Mouse (Mus musculus): ENCODE measurements around the gene Ccpg1.

Ccpg1 gene

DNA sequence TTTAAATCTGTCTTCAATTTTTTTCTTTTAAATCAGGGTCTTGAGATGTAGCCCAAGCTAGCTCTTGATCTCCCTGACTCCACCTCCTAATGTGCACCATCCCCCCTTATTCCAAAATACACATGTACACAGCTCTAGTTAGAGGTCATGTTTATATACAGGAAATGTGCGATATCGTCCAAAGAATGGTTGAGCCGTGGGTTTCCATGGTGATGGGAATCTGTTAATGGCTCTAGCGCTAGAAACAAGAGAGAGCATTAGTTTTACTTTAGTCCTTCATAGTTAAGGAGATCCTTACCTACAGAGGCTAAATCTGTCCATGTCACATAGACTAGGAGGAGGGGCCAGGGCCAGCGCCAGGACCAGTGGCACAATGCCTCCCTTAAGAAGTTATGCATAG lies 64.6 kb downstream of the Ccpg1 start:
- CTCF ChIA-PET: interaction anchor here in 2 of 4 experiments (0.8 kb wide), 2 partner anchors 34 to 94 kb away, joined by 3 to 5 read pairs; no protein-coding TSS in a partner anchor
- POLR2A ChIA-PET: interaction anchor here in 1 of 4 experiments (1.2 kb wide), 1 partner anchor 17 kb away, joined by 4 read pairs; no protein-coding TSS in a partner anchor

DNA sequence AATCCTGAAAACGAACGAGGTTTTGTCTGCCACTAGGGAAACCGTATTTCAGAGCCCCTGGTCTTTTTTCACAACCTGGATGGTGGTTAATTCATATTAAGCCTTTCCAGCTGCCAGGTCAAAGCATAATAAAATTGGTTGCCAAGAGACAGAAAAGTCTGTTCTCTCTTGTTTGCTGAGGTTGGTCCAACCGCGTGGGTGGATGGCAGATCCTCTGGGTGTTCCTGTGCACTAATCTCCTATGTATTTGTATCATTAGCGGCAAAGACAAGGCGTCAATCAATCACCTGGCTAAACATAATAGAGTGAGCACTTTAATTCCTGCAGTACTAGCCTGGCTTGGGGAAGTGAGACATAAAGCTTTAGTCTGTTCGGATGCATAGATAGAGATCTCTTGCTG lies 65.4 kb downstream of the Ccpg1 start:
- POLR2A ChIA-PET: no interaction called here
- CTCF ChIA-PET: no interaction called here

DNA sequence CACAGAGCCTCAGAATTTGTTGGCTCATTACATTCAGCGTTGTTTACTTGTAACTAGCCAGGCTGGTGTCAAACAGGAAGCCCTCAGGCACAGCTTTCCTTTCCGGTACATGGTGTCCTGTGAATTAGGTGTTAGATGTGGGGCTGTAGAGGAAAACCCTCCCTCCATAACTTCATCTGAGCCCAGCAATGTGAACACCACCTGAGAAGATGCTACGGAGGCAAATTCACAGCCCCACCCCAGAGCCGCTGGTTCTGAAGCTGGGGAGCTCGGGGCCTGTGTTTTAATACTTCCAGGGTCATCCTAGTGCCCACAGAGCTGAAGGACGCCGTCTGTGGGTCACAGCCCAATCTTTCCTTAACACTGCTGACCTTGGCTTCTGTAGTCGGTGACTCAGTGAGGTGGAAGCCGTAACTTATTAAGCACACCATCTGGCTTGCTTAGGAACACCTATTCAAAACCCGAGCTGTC lies 70.2 kb downstream of the Ccpg1 start:
- CTCF ChIA-PET: interaction anchor here in 3 of 4 experiments (0.5 to 2.4 kb wide), 5 partner anchors 11 to 36 kb away, joined by 3 to 10 read pairs (median 4); partner anchors contain the start of gene Rab27a (in 1 of the 3)

DNA sequence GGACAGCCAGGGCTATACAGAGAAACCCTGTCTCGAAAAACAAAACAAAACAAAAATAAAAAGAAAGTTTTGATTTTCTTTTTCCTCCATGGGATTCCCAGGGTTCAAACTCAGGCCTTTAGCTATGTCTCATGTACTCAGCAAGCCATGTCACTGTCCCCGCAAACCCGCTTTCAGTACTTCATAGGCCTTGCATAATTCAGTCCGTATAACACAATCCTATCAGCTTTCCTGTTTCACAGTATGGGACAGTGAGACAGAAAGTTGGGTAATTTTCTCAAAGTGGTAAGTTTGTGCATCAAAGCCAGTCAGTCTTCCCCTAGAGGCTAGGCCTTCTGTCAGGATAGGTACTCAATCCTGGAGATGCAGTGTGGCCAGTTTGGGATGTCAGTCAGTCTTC lies 74.0 kb downstream of the Ccpg1 start:
- POLR2A ChIA-PET: interaction anchor here in 1 of 4 experiments (0.8 kb wide), 1 partner anchor 11 kb away, joined by 13 read pairs; no protein-coding TSS in a partner anchor
- CTCF ChIA-PET: interaction anchor here in 1 of 4 experiments (0.5 kb wide), 1 partner anchor 20 kb away, joined by 3 read pairs; no protein-coding TSS in a partner anchor

More for the DNA sequence above, 70.2 kb downstream of the Ccpg1 start:
- POLR2A ChIA-PET: interaction anchor here in 3 of 4 experiments (0.5 to 2.5 kb wide), 17 partner anchors 8 to 431 kb away, joined by 3 to 11 read pairs (median 5); partner anchors contain the start of gene Rab27a (in 1 of the 3)

DNA sequence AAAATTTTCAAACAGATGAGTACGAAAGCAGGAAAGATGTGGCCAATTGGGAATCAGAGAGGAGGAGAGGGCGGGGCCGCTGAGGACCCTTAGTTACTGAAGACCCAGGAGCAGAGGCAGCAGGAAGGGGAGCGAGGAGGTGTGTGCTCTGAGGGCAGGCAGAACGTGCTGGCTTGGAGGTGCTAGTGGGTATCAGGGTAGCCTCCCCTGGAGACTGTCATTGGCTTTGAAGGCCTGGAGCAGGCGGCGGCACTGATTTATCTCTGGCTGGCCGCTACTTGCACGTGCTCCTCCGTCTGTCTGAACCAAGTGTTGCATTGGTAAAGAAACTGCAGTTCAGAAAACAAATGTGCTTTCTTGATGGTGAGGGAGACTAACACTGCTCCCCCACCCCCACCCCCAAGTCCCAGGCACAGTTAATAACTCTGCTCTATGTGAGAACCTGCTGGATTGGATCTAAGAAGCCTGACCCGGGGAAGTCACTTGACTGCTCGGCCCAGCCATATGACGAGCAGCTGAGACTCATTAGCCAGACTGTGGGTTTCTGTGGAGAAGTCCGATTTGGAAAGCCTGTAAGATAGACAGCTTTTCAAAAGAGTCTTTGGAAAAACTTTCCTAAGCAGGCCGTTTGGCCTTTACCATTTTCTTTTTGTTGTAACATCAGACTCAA lies 78.5 kb downstream of the Ccpg1 start:
- POLR2A ChIA-PET: interaction anchor here in 2 of 4 experiments (0.6 to 2.2 kb wide), 7 partner anchors 8 to 711 kb away, joined by 3 to 8 read pairs (median 4); partner anchors contain the start of gene Rab27a (in 1 of the 2)

More for the DNA sequence above, 78.5 kb downstream of the Ccpg1 start:
- CTCF ChIA-PET: interaction anchor here in 1 of 4 experiments (0.6 kb wide), 1 partner anchor 27 kb away, joined by 4 read pairs; no protein-coding TSS in a partner anchor

Data from embryonic stem cell, embryonic (primary cell).